Mouse (Mus musculus) gastrocnemius, postnatal 25 days (tissue): ENCODE measurements around the gene Gh. TPM values are rescaled to one million over a fixed set of nuclear protein-coding genes. Genes with fewer than 3 reads are reported as not detected.
"Not testable (repeated sequence)": the region's sequence is repeated elsewhere in the genome, so short reads cannot be mapped to it uniquely, and the experiment has no call there.

Experiments
- DNase-seq: peaks from one replicate; pipeline ENCODE4 v3.0.0; 2022
- long read RNA-seq, 2 experiments: library from polyadenylated mRNA; stranded (forward); transcript quantifications; one replicate each; pipeline ENCODE4 v2.0.0; 2021
- total RNA-seq, 2 experiments: library from RNA; stranded (reverse); gene quantifications; 1 replicate in 1 of 2; 2 replicates in 1 of 2; pipeline ENCODE4 v1.2.3; 2021

Gh gene
- total RNA-seq, result not detected
- long read RNA-seq, experiment 1, result 0 reads
- long read RNA-seq, experiment 2, result 0 reads

DNA sequence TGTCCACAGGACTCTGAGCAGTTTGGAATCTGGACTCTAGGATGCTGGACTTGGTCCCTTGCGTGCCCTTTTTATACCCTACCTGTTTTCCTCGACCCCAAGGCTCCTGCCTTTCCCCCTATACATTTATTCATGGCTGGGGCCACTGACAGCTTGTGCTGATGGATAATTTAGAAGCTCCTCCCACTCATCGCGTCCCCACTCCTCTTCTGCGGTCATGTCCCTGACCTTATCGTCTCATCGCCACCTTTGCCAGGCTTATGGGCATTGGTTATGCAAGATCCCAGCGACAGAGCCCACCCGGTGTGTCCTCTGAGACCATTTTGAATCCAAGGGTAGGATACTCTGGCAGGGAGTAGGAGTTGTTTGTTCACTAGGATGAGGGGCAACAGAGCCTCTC, at the start of gene Gh:
TSS of gene Gh (minus strand) at position 101 of the 400 bp plus-strand sequence.
- no peak for DNase-seq

DNA sequence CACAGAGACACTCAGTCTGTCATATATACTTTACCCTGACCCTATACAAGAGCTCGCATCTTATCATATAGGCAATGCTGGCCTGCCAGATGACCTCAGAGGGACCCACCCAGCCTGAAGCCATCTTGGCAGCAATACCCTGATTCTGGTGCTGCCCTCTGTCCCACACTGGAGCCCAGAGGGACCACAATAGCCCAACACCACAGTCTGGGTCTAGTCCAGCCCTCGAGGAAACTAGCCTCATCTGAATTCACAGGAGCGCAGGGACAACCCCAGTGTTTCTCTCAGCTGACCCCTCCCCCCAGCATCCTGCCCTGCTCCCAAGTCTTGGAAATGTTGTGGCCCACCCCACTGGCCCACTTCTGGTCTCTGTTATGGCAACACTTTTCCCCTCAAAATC, 49.6 kb upstream of the Gh start:
- no peak for DNase-seq

DNA sequence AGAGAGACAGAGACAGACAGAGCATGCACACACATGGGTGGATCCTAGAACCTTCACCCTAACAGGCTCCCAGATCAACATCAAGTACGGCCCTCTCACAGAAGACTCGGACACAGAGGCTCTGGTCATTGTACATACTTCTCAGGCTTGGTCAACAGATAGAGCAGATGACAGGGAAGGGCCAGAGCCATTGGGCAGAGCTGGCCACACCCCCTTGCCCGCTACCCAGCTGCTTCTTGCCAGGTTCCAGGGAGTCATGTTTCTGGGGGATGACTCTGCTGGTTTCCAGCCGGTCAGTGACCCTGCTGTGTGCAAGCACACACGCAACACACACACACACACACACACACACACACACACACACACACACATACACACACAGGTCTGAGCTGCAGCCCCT, 49.2 kb upstream of the Gh start:
- DNase-seq, result peak; percentile 83

DNA sequence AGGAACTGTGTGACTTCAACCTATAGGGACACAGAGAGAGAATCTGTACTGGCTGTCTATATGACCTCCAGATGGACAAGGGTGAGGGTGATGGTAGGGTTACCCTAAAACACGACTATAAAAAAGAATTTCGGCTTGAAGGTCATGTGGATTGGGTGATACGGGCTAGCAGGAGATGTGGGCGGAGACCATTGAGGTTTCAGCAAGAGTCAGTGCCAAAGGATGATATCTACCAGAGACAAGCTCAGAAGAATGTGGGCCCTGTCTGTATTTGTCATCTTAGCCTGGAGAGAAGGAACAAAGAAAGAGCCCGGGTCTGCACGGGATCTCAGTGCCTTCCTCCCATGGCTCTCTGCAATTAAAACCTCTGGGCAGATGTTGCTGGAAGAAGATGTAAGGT, 48.1 kb upstream of the Gh start:
- no peak for DNase-seq

DNA sequence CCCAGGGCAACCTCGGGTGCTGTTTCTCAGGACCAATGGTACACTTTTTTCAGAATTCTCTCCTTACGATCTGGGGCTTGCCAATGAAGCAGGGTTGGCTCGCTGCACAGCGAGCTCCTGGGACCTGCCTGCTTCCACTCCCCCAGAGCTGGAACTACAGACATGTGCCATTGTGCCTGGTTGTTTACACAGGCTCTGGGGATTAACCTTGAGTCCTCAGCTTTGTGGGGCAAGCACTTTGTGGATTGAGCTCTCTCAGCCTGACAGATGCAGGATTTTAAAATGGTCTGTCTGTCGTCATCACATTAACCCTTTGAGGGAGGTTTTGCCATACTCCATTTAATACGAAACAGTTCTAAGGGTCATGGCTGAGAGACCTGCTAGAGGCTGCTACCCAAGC, 43.2 kb upstream of the Gh start:
- DNase-seq, result no peak

DNA sequence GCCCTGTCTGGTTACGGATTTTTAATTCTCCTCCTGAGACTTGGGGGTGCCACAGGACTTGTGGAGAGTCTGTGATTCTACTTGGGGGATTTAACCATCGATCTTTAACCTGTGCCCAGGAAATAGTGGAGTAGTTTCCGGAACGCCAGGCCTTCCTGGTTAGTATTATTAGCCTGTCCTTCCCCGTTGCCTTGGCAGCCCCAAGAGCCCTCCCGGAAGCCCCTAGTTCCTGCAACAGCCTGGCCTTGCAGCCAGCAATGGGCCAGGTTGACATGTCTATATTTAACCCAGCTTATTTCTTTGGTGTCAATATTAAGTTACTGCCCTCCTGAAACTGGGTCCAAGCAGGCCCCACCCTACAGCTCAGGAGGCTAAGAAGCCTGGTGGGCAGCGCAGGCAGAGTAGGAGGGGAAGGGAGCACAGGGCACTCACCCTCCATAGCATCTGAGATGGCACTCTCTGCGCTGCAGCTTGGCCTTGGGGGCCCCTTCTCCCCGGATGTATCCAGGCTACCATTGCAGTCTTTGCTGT, 39.4 kb upstream of the Gh start:
- peak; percentile 63 for DNase-seq

DNA sequence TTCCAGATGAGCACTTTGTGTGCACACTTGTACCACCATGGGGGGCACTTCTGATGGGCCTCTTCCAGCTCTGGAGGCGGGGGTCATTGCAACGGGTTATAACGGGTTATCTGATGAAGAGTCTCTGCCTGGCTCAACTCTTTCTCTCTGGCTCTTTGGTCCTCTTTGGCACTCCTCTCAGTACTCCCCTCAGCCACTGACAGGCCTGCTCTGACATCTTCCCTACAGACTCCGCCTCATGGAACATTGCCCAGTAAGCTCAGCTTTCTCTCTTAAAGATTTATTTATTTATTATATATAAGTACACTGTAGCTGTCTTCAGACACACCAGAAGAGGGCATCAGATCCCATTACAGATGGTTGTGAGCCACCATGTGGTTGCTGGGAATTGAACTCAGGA, 37.7 kb upstream of the Gh start:
- not testable (repeated sequence) for DNase-seq

DNA sequence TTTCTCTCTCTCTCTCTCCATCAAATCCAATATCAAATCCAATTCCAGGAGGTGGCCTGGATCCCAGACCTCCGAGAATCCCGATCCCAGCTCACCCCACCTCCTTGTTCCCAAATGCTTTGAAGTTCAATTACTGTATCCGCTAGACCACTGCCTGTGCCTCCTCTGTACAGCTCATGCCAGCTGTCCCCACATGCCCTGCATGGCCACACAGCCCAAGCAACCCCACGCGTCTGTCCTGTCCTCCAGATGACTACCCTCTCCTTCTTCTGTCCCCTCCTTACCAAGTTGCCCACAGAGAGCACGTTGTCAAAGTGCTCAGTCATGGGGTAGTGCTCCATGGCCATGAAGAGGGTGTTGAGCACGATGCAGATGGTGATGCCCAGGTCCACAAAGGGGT, 37.2 kb upstream of the Gh start:
- DNase-seq, result no peak

DNA sequence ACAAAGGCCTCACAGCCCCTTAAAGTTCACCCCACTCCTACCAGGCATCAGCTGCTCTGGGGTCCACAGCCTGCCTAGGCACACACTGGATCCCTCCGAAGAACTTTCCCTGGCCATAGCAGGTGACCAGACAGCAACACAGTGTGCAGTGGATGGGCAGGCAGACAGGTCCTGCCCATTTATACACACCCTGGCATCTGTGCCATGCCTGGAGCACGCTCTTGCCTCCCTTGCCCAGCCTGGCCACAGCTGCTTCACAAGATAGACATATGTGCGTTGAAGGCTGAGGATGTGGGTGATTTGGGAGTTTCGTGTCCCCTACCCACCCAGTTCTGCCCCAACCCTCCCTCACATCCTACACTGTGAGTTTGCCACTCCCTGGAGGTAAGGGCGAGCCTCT, 36.4 kb upstream of the Gh start:
- DNase-seq, result peak; percentile 44

DNA sequence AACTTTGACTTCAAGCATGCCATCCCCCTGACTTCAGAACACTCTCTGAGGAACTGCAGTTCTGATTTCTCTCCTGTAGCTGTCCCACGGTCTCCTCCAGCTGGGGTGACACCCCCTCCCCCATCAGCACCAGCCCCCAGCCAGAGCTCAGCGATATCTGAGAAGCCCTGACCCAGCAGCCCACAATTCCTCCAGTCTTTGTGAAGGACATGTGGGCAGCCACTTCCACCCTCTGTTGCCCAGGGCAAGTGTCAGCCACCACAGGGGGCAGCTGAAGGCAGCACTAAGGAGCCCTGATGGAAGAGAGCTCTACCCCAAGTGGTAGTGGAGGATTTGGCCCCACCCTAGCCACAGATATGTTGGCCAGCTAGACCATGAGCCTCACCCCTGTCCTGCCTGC, 32.4 kb upstream of the Gh start:
- peak; percentile 77 for DNase-seq

DNA sequence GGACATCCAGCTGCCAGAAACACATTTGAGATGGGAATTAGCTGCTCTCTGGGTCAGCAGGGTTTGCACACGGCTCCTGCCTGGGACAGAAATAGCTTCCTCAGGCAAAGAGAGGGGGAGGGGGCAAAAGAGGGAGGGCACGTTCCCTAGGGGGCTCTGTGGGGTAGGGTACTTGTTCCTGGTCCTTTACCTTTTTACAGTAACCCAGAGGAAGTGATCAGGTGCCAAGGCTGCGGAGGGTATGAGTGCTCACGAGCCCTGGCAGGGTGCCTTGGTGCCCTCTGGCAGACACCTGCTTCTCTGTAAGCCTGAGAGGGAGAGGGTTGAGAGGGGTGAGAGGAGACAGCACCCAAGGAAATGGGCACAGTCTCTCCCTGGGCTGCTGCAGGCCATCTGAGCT, 30.8 kb upstream of the Gh start:
- DNase-seq, result peak; percentile 57

DNA sequence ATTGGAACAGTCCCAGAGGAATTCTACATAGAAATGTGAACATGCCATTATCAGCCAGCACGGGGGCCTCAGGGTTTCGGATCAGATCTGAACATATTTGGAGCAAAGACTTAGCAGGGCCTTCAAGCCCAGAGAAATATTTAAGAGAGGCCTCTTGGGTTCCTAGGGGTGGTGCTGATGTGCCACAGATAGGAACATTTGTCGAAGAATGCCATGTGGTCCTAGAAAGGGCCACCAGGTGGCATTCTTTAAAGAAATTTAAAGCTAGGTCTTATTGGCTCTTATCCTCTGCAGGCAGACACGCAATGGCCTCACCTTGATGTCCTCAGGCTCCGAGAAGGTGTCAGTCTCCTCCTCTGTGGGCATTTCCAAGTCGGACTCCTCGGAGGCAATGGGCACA, 28.0 kb upstream of the Gh start:
- DNase-seq, result no peak

DNA sequence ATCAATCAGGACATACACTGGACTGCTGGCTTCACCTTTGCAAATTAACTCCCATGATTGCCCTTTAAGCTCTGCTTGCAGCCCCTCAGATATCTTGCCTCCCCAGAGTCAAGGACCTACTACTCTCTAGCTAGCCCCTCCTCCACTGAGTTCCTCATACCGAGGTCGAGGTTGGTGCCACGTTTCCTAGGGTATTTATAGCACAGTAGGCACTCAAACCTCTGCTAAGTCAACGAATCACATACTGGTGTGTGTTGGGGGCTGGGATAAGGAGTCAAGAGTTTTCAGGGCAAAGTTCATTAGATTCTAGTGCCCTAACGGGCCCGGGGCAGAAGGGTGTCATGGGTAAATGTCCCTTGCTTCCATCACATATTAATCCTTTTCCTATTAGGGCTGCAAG, 27.5 kb upstream of the Gh start:
- no peak for DNase-seq

DNA sequence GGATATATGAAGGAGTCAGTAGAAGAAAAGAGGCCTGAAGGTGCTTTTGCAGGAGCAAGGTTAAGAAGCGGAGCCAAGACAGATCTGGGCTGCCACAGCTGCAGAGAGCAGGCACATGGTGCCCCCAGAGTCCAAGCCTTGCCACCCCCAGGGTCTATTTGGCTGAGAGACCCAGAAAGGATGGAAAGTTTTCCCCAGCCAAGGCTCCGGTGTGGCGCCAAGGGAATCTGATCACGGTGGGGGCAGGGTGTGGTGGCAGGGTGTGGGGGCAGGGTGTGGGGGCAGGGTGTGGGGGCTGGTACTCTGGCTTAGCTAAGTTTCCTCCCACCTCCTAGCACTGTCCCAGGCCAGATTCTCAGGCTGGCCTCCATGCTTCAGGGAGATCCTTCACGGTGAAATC, 26.9 kb upstream of the Gh start:
- DNase-seq, result peak; percentile 76

DNA sequence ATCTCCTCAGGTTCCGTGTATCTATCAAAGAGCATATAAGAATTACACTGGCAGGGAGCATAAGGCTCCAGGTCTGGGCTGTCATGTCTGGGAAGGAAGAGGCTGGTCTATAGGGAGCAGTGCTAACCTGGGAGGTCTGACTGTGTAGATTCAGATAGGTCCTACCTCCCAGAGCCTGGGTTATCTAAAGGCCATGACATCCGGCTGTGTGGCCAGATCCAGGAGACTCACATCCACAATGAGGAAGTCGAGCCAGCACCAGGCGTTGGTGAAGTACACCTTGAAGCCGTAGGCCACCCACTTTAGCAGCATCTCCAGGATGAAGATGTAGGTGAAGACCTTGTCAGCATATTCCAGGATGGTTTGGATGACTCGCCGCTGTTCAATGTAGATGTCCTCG, 24.8 kb upstream of the Gh start:
- no peak for DNase-seq

DNA sequence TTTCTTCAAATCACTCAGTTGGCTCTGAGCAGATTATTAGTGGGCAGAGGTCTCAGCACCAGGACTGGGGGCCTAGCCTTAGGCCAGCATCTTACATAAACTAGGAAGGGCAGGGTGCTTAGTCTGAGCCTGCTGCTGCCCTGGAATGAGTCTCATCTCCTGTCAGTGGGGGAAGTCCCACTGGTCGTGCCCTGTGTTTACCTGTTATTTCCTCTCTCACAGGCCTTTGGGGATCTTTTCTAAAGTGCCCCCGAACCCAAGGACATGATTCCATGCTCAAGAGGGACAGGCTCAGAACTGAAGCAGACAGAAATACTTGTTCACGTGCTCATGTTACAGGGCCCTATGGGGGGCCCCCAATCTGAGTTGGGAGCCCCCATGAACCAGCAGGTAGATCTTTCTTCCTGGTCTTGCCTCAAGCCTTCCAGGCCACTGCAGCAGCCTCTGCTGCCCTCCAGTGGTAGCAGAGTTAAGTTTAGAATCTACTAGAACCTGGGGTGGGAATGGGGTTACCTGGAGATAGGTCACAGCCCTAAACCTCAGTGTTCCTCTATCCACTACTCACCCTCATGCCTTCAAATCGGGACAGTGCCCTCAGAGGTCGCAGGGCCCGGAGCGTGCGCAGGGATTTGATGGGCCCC, 24.0 kb upstream of the Gh start:
- DNase-seq, result peak; percentile 52

DNA sequence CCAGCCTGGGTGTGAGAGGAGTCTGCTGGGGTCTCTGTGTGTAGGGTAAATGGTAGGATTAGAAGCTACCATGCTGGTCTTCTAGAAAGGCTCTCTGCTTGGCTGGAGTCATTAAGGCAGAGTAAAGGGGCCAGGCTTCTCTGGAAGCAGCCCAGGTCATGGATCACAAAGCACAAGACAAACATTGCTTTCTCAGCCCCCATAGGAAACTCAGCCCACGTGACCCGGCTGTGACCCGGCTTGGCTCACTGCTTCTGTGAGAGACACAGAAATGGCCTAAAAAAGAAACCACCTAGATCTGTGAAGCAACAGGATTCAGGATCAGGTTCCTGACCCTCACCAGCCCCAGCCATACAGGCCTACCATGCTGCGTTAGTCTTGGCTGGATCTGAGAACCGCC, 23.2 kb upstream of the Gh start:
- DNase-seq, result no peak

DNA sequence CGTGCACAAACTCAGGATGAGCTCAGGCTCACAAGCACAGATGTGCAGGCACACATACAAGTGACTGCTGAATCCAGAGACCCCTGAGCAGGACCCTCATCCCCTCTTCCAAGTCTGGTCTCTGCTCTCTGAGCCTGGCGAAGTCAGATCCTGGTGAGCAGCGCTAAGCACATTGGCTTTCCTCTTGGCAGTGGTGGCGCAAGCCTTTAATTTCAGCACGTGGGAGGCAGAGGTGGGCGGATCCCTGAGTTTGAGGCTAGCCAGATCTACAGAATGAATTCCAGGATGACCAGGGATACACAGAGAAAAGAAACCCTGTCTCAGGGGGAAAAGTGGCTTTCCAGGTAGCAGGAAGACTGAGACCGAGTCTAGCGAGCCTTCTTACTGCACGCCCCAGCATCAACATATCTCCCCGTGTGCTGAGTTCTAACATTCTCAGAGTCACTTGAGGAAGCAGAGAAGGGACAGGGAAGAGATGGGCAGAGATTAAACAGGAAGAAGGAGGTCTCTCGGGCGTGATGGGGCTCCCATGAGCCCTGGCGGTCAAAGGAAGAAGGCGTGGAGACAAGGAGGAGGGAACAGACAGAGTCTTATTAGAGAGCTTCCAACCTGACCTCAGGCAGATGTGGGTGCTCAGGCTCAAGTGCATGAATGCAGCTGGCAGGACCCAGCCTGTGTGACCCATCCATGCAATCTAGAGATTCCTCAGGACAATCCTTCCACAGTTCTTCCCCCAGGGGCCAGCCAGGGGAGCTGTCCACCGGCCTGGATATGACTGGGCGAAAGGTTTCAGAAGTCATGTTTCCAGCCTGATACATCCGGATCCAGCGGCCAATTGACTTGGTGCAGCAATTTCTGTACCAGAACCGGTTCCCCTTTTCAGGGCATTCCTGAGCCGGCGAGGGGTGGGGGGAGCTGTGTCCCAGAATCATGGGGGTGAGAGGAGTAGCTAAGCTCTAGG, 17.0 kb upstream of the Gh start:
- DNase-seq, result no peak

DNA sequence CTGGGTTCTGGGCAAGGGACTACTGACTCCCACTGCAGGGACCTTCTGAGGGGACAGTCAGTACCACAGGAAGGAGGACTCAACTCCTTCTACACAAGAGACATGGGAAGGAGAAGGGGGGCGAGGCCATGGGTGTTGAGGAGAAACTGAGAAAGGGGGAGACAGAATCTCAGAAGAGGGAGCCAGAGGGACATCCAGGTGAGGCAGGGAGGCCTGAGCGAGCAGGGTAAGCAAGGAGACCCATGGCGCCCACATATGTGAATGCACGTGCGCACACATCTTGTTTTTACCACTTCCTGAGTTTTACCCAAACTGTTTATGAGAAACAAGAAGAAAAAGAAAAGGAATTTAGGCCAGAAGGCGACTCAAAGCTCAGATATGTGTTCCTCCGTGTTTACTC, 16.1 kb upstream of the Gh start:
- DNase-seq, result no peak

DNA sequence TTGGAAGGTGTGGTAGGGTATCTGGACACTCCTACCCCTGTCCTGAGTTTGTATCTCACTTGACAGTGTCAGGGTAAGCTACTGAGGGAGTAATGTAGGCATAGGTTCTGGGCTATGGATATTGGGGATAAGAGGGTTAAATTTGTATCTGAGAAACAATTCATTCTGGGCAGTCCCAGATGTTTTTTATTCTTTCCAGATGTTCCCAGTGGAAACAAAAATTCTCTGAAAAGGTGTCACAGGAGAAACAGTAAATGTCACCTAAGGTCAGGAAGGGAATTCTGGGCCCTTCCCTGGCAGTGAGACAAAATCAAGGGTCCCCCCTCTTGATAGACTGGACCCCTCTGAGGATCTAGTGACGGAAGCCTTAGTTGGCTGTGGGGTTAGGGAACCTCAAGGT, 14.8 kb upstream of the Gh start:
- DNase-seq, result no peak

DNA sequence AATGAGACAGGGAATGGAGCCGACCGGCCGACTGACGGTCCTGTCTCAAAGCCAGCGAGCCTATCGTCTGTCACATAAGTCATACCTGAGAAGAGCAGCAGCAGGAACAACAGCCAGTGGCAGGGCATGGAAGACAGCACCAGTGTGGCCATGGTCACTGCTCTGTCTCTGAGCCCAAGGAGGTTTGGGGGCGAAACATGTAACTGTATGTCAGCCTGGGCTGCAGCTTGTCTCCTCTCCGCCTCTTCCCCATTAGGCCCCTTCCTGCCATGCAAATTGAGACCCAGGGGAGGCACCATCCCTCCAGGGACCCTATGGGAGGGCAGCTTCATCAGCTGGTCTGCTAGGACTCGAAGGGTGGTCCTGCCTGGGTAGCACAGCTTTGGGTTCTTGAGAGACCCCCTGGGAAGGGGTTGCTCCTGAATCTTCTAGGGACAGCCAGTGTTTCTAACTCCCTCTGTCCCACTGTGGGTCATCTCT, 12.7 kb upstream of the Gh start, which contains the start of gene Cd79b:
TSS of gene Cd79b (minus strand) at position 430 of the 480 bp plus-strand sequence.
- DNase-seq, result no peak

DNA sequence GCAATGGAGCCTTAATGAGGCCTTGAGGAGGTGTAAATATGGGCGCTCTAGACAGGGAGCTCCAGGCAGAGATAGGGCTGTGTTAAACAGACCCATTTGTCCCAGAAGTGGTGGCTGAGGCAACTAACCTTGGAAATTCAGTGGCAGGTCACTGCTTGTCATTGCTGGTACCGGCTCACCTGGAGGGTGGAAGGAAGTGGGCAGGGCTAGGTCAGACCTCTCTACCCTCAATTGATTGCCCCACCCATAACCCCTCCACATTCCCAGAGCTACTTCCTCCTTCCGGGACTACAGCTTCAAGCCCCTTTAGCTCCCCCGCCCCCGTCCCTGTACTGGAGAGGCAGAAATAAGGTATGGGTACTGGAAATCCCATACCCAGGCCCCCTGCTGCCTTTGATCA, 11.9 kb upstream of the Gh start:
- DNase-seq, result no peak

DNA sequence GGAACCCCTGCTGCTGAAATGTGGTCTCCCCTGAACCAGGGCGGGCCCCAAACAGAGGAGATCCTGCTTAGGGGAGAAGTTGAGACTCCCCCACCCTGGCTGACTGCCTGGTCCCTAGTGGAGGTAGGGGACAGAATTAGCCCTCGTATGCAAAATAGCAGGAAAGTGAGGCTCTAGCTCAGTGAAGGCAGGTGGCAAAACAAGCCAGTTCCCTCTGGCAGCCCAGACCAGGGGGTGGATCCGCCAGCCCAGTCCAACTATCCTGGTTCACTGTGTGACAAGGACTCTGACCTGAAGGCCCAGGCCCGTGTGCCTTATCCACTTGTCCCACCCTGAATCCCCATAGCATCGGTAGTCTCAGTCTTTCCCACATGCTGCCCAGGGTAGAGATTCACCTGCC, 8.5 kb upstream of the Gh start:
- no peak for DNase-seq
